Mouse (Mus musculus) heart, embryonic 15.5 days (tissue): ENCODE data around the gene Hoxa3. TPM values are rescaled to one million over a fixed set of nuclear protein-coding genes. Genes with fewer than 3 reads are reported as not detected.

ENCODE experiments used
- ATAC-seq: fragments of 200-750 bp; cut with Nextera tagmentation; replicated peaks from 2 replicates; pipeline ENCODE4 v1.8.0; 2017; ENCODE audit warnings: low read depth, moderate TSS enrichment; ENCODE audit not compliant: insufficient number of reproducible peaks, insufficient read depth, low FRiP score
- H3K27ac ChIP-seq: fragments of 300-500 bp; sonication (generic); 2 replicates; pipeline ENCODE4 v1.5.1; 2015; ENCODE audit warnings: mild to moderate bottlenecking, inconsistent platforms
- H3K27me3 ChIP-seq: fragments of 300-500 bp; sonication (generic); 2 replicates; pipeline ENCODE4 v1.6.1; 2015; ENCODE audit warnings: inconsistent platforms
- H3K36me3 ChIP-seq: fragments of 300-500 bp; sonication (generic); 2 replicates; pipeline ENCODE4 v1.6.1; 2015; ENCODE audit warnings: mild to moderate bottlenecking, inconsistent platforms
- H3K4me1 ChIP-seq: fragments of 300-500 bp; sonication (generic); replicated peaks from 2 replicates; pipeline ENCODE4 v1.6.1; 2015; ENCODE audit warnings: inconsistent platforms
- H3K4me2 ChIP-seq: fragments of 300-500 bp; sonication (generic); 2 replicates; pipeline ENCODE4 v1.6.1; 2015; ENCODE audit warnings: inconsistent platforms, mild to moderate bottlenecking, moderate library complexity
- H3K4me3 ChIP-seq: fragments of 300-500 bp; sonication (generic); 2 replicates; pipeline ENCODE4 v1.5.1; 2015; ENCODE audit warnings: mild to moderate bottlenecking, inconsistent platforms
- H3K9ac ChIP-seq: fragments of 300-500 bp; sonication (generic); 2 replicates; pipeline ENCODE4 v1.6.1; 2015; ENCODE audit warnings: mild to moderate bottlenecking, inconsistent platforms
- H3K9me3 ChIP-seq: fragments of 300-500 bp; sonication (generic); replicated peaks from 2 replicates; pipeline ENCODE4 v1.6.1; 2016; ENCODE audit warnings: inconsistent platforms
- WGBS: fragments of 180-500 bp; shearing (Covaris S2); methylation state at CpG from one replicate; pipeline ENCODE4 v1.1.7; 2015; ENCODE audit warnings: mixed read lengths; 5-methylcytosine and 5-hydroxymethylcytosine counted together
- polyA plus RNA-seq: library from polyadenylated mRNA; unstranded; fragments of >200 nt; fragmentation: Nextera tagmentation; extraction: Ambion mirVana; gene quantifications from 2 replicates; pipeline ENCODE4 v1.2.1, GENCODE M21; 2015

Gene Hoxa3
- polyA plus RNA-seq, 1 experiment from 2014 or later, result 0.89 TPM

- no peak overlapping the region for H3K27ac ChIP-seq
- no peak overlapping the region for H3K4me3 ChIP-seq
- H3K9me3 ChIP-seq, result no peaks in the 10 kb centered on the region
- peaks cover 94% of the 10 kb centered on the region for H3K27me3 ChIP-seq
- H3K36me3 ChIP-seq, result no peaks in the 10 kb centered on the region
- no peak overlapping the region for H3K4me2 ChIP-seq
- peaks cover 8% of the 10 kb centered on the region for H3K4me1 ChIP-seq
- ATAC-seq, result no peak
- H3K9ac ChIP-seq, result no peak overlapping the region
- WGBS, result 14% methylated on average over 6 of the region's 6 CpGs
Observed at GRCm38 (mm10) chr6:52153270-52153669, 59.9 kb downstream of the Hoxa3 start.

- Histone ChIP-seq H3K9ac (no peak overlapping the region), H3K36me3 (no peaks in the 10 kb centered on the region), H3K9me3 (no peaks in the 10 kb centered on the region), H3K4me1 (0 out of 2 replicates have a peak, but pooled peaks cover 2% of the 10 kb centered on the region), H3K4me2 (no peak overlapping the region), H3K27ac (no peak overlapping the region), H3K4me3 (no peak overlapping the region), H3K27me3 (peaks cover 94% of the 10 kb centered on the region)
- no peak for ATAC-seq
- WGBS, result 25% methylated on average over 16 of the region's 16 CpGs
Observed at GRCm38 (mm10) chr6:52152226-52153193, 60.6 kb downstream of the Hoxa3 start.

DNA sequence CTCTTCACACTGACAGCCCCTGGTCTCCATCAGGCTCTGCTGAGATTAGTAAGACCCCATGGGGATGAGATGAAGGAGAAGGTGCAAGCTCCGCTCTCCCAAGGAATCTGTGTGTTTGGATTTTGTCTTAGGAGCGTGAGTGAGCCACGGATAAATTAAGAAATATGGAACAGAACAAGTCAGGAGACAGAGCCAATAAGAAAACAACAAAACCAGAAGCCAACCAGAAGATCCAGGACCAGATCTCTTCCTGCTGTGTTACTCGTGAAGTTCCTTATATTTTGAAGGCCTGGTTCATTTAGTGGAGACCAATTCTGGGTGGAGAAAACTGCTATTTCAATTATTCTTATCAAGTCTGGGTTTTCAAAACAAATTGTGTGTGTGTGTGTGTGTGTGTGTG, 61.6 kb downstream of the Hoxa3 start:
- no peak for ATAC-seq
- no peaks in the 10 kb centered on the region for H3K4me1 ChIP-seq
- H3K27me3 ChIP-seq, result peaks cover 94% of the 10 kb centered on the region
- H3K4me3 ChIP-seq, result no peak overlapping the region
- H3K27ac ChIP-seq, result no peak overlapping the region
- WGBS, result 34% methylated on average over 4 of the region's 4 CpGs
- no peak overlapping the region for H3K9ac ChIP-seq
- no peak overlapping the region for H3K4me2 ChIP-seq
- H3K9me3 ChIP-seq, result no peaks in the 10 kb centered on the region
- H3K36me3 ChIP-seq, result no peaks in the 10 kb centered on the region

- ATAC-seq, result no peak
- WGBS, result 10% methylated on average over 16 of the region's 16 CpGs
- H3K27ac ChIP-seq, result no peak overlapping the region
- H3K4me3 ChIP-seq, result no peak overlapping the region
- H3K9me3 ChIP-seq, result no peaks in the 10 kb centered on the region
- peaks cover 89% of the 10 kb centered on the region for H3K27me3 ChIP-seq
- no peaks in the 10 kb centered on the region for H3K36me3 ChIP-seq
- no peaks in the 10 kb centered on the region for H3K4me1 ChIP-seq
- H3K9ac ChIP-seq, result no peak overlapping the region
- H3K4me2 ChIP-seq, result no peak overlapping the region
Observed at GRCm38 (mm10) chr6:52150401-52150966, 62.7 kb downstream of the Hoxa3 start.

- WGBS, result 80% methylated on average over 5 of the region's 5 CpGs
- no peak overlapping the region for H3K4me3 ChIP-seq
Observed at GRCm38 (mm10) chr6:52139115-52139514, 74.0 kb downstream of the Hoxa3 start.

DNA sequence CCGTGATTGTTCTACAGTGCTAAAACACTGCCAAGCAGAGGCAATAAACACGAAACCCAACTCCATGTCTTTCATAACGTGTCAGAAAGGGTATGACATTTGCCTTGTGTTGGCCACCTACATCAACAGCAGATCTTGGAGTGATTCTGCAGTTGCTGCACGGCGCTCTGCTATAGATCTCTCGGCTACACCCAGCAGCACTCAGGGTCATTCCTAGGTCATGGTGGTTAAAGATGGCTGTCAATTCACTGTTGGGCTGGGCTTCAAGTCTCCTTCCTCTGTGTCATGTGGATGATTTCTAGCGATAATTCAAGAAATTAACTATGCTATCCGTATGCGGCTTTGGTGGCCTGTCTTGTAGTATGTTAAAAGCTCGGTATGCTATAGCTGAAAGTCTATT, 74.6 kb downstream of the Hoxa3 start:
- Histone ChIP-seq H3K4me3 (no peak overlapping the region), H3K27ac (no peak overlapping the region), H3K9ac (no peak overlapping the region), H3K4me1 (no peaks in the 10 kb centered on the region), H3K4me2 (no peak overlapping the region), H3K9me3 (no peaks in the 10 kb centered on the region), H3K36me3 (no peaks in the 10 kb centered on the region), H3K27me3 (peaks cover 19% of the 10 kb centered on the region)
- ATAC-seq, result no peak
- 70% methylated on average over 10 of the region's 10 CpGs for WGBS

More at GRCm38 (mm10) chr6:52139115-52139514, 74.0 kb downstream of the Hoxa3 start:
- H3K4me1 ChIP-seq, result no peaks in the 10 kb centered on the region
- no peaks in the 10 kb centered on the region for H3K36me3 ChIP-seq
- ATAC-seq, result no peak
- H3K27me3 ChIP-seq, result peaks cover 18% of the 10 kb centered on the region
- H3K9me3 ChIP-seq, result no peaks in the 10 kb centered on the region
- no peak overlapping the region for H3K4me2 ChIP-seq
- no peak overlapping the region for H3K27ac ChIP-seq
- H3K9ac ChIP-seq, result no peak overlapping the region

DNA sequence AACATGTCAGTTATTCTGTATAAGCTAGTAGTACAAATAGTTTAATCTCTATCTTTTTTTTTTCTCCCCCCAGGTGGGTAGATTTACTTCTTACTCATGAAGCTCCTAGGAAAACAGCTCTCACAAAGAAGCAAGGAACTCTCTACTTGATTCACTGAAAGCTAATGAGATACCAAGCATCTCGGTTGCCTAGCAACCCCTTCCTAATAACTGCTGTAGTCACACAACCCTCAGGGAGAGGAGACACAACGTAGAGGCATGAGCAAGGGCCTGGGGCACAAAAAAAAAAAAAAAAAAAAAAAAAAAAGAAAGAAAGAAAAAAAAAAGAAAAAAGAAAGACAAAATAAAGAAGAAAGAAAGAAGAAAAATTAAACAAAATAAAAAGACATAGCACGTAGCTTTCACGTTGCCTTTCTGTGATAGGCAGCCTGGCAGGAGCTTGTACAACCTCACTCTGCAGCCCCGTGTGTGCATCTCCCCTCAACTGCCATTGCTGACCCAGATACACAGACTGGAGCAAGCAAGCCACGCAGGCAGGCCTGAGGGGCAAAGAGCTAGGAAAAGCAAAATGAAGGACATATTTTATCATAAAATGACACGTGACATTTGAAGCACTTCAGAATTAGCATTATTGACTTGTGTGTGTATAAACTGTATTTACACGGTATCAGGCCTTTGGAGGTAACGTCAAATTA, 75.1 kb downstream of the Hoxa3 start:
- H3K27me3 ChIP-seq, result peaks cover 19% of the 10 kb centered on the region
- H3K9me3 ChIP-seq, result no peaks in the 10 kb centered on the region
- H3K4me3 ChIP-seq, result no peak overlapping the region
- H3K27ac ChIP-seq, result no peak overlapping the region
- H3K9ac ChIP-seq, result no peak overlapping the region
- H3K4me2 ChIP-seq, result no peak overlapping the region
- H3K36me3 ChIP-seq, result no peaks in the 10 kb centered on the region
- H3K4me1 ChIP-seq, result no peaks in the 10 kb centered on the region
- WGBS, result 73% methylated on average over 9 of the region's 9 CpGs
- ATAC-seq, result no peak

DNA sequence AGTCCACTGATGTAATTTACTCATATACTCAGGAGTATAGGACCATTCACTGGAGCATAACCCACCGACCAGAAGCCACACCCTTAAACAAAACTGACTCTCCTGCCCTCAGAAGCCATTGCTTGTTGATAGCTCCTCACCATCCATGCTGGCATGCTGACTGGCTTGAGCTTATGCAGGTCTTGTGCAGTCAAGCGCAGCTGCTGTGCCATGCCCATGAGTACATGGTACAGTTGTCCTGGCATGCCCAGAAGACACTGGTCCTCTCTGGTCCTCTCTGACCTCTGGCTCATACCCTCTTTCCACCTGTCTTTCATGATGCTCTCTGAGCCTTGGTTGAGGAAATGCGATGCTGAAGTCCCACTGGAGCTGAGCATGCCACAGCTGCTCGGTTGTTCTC, 89.5 kb downstream of the Hoxa3 start:
- Histone ChIP-seq H3K4me2 (no peak overlapping the region), H3K4me3 (no peak overlapping the region), H3K4me1 (no peaks in the 10 kb centered on the region), H3K36me3 (no peaks in the 10 kb centered on the region), H3K9me3 (0 out of 2 replicates have a peak, but pooled peaks cover 4% of the 10 kb centered on the region), H3K27me3 (peaks cover 49% of the 10 kb centered on the region), H3K27ac (no peak overlapping the region), H3K9ac (no peak overlapping the region)
- WGBS, result 74% methylated on average over 4 of the region's 4 CpGs
- no peak for ATAC-seq

- peaks cover 69% of the 10 kb centered on the region for H3K27me3 ChIP-seq
- no peak overlapping the region for H3K4me3 ChIP-seq
- no peaks in the 10 kb centered on the region for H3K9me3 ChIP-seq
- 50% methylated on average over 3 of the region's 3 CpGs for WGBS
- H3K9ac ChIP-seq, result no peak overlapping the region
- no peaks in the 10 kb centered on the region for H3K36me3 ChIP-seq
- no peak overlapping the region for H3K4me2 ChIP-seq
- no peak overlapping the region for H3K27ac ChIP-seq
- peaks cover 5% of the 10 kb centered on the region for H3K4me1 ChIP-seq
- no peak for ATAC-seq
Observed at GRCm38 (mm10) chr6:52121173-52121572, 92.0 kb downstream of the Hoxa3 start.
